Mouse (Mus musculus) CD4-positive helper T cell, adult 2 months (primary cell): ENCODE data around the gene Paics.
A peak's percentile ranks its signal among the peaks of the same experiment; 100 is the strongest.
"Not testable (repeated sequence)": the region's sequence is repeated elsewhere in the genome, so short reads cannot be mapped to it uniquely, and the experiment has no call there.

Experiments used
- DNase-seq: peaks from one replicate; pipeline ENCODE4 v3.0.0-alpha.2; 2012; ENCODE audit warnings: low read depth, missing footprints, low spot score

Gene Paics

DNA sequence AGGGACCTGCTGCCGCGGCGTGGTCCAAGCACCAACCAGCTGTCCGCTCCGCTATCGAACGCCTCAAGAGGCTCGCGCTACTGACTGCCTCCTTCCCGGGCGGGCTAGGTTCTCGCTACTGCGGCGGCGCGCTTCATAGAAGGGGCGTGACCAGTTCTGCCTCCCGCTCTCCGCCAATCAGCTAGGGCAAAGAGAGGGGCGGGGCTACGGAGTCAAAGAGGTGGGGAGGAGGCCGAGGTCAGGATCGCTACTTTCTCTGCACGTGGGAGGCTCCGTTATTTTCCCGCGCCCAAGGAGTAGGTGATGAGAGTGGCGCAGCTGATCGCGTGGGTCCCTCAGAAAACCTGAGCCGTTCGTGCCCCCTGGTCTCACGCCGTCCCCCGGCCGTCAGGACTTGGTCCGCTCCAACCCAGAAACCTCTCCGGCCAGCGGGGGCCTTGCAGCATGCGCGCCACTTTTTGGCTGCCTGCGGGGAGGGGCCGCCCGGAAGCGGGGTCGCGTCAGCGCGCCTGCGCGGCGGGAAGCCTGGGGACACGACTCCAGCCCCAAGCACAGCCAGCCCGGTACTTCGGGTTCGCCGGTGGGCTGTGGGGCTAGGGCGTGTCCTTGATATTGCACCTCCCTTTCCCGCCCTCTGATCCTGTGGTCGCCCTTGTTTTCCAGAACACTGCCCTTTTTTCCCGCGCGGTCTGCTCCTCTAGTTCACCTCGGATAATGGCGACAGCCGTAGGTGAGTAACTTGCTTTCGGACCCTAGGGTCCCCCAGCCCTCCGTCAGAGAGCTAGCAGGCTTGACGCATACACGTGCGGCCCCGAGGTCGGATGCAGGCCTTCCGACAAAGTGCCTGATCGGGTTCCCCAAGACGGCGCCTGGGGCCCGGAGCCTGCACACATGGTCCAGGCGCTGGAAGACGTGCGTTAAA lies at the start of gene Paics, which contains the start of gene Ppat:
Gene Paics, plus strand, starts transcription at position 202 of the 922 bp plus-strand sequence.
Gene Ppat, minus strand, starts transcription at position 473 of the 922 bp plus-strand sequence.
- DNase-seq, result peak; percentile 99

DNA sequence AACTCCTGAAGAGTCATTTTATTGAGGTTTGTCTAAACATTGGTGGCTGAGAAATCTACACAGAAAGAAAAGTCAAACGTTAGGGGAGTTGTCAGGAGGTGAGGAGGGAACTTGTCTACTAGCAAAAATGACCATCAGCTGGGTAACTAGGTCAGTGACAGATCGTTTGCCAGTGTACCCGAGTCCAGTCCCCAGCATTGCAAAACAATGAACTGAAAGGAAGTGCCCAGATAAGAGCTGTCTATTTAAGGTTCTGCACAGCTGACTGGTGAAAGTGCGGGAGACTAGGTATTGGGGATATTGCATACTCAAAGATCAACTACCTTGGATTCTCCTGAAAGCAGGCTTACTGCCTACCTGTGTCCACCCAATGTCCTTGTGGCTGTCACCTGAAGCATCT lies 49.0 kb upstream of the Paics start:
- DNase-seq, result no peak

DNA sequence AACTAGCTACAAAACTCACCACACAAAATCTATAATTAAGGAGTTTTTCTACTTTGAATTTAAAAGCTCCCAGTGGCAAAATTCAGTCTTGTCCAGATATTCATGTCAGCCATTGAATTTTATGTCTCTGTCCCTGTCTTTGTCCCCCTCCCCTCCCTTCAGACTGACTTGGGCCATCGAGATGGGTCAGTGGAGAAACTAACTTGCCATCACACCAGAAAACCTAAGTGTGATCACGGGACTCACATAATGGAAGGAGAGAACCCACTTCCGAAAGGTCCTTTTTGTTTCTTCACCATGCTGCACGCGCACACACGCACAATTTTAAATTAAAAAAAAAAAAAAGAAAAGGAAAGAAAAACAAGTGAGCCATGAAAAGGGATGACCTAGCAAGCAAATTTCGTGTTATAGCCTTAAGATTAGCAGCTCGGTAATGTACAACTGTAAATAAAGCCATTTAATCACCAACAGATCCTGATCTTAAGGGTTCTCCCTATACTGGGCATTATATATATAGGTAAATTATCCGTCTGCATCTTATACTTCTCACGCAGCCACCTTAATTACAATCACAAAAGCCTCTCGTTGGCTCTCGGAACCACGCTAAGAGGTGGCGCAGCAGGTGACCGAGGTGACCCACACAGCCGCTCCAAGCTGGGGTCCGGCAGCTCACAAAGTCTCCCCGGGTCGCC lies 46.2 kb upstream of the Paics start:
- DNase-seq, result peak; percentile 46

DNA sequence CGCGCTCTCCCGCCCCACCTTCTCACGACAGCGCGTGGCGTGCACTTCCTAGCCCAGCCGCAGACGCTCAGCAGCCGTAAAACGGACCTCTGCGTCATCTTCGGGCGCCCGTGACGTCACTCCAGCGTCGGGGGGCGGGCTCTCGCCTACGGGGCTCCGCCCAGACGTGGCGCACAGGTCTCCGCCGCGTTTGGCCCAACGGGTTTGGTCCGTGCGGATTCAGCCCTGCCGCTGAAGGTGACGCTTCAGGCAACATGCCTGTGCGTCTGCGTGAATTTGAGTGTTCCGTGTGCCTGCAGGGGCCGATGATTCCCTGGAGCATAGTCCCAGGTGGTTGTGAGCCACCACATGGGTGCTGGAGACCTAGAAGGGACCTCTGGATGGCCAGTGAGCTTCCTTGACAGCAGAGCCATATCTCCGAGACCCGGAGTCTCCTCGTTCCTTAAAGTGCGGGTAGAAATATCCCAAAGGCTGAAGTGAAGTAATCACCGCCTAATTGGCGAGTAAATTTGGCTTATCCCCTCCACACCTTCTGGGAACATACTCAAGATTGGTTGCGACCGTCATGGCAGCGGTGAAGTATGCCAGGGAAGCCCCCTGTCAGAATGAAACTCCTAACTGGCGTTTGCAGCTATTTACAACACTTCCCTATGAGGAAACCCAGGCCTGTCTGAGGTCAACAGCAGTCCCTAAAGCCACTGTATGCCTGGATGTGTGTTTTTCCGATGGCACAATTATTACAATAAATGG lies 45.5 kb upstream of the Paics start, which contains the start of gene Aasdh:
Gene Aasdh, minus strand, starts transcription at position 110 of the 750 bp plus-strand sequence.
- peak; percentile 97 for DNase-seq

DNA sequence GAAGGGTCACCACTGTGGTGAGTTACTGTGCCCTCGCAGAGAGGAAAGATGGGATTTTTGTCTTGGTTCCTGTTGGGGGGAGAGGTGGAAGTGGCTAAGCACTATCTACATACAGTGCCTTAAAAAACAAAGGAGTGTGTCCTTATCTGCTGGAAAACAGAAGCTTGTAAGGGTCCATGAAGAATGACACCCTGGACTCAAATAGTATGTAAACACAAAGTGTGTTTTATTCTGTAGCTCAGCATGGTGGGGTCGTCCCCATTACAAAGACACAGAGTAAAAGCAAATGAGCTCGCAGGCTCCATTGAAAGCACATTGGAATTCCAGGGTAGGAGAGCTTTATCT lies 45.0 kb upstream of the Paics start:
- no peak for DNase-seq

DNA sequence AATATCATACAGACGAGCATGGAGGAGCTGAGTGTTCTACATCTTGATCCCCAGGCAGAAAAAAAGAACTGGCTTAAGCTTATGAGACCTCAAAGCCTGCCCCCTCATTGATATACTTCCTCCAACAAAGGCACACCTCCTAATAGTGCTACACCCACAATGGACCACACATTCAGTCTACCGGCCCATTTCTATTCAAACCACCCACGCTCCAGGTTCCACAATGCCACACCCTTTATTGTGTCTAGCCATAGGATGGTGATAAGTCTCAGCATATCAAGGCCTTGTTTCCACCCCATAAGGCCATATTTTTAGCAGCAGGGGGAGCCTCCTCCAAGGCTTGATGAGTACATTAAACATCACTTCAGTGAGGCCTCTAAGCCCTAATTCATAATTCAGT lies 40.3 kb upstream of the Paics start:
- no peak for DNase-seq

DNA sequence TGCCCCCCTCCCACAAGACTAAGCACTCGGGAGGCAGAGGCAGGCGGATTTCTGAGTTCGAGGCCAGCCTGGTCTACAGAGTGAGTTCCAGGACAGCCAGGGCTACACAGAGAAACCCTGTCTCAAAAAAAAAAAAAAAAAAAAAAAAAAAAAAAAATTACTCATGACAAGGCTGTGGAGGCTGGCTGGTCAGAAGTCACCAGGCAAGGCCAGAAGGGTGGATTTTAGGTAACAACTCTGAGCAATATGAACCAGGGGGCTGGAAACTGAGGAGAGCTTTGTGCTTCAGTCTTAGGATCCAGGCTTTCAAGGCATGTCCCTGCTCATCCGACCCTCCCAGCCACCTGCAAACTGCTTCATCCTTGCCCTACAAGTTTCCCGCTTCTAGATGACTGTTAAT lies 38.6 kb upstream of the Paics start:
- not testable (repeated sequence) for DNase-seq

DNA sequence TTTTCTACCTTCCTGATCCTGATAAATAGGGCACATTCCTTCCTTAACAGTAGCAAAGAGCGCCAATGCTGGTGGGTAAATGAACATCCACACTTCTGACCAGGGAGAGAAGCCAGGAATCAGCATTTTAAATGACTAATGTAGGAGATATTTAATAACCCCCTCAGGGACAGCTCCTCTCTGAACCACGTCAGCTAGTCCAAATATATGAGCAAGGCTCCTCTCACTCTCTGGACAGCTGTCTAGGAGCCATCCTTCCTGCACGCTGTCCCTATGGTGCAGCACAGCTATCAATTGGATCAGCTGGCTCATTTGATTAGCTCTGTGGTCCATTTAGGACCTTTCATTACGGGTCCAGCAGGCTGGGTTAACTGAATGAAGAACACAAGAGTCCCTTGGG lies 28.3 kb upstream of the Paics start:
- no peak for DNase-seq

DNA sequence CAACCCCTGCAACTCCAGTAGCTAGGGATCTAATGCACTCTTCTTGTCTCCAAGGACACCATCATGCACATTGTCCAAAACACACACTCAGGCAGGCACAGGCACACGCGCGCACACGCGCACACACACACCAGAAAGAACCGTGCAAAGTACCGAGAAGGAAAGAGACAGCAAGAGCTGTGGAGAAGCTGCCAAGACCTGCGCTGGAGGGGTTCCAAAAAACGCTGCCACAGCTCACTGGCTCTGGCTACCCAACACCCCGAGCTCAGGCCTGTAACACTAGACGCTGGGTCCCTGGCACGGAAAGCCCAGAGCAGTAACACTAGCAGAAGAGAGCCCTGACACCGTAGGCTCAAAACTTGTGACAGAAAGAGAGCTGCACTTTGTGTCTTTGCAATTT lies 27.7 kb upstream of the Paics start:
- no peak for DNase-seq

DNA sequence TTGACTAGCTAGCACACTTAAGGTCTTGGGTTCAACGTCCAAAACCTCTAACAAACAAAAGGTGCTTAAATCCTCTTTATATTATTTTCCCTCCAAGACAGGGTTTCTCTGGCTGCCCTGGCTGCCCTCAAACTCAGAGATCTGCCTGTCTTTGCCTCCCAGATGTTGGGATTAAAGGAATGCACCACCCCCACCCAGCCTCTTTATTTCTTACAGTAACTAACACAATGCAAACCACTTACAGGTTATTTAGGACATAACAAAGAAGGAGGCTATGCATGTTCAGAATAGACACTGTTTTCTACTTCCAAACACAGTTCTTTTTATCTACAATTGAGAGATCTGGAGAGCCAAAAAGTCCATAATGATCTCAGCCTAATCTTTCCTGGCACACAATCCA lies 26.8 kb upstream of the Paics start:
- DNase-seq, result no peak

DNA sequence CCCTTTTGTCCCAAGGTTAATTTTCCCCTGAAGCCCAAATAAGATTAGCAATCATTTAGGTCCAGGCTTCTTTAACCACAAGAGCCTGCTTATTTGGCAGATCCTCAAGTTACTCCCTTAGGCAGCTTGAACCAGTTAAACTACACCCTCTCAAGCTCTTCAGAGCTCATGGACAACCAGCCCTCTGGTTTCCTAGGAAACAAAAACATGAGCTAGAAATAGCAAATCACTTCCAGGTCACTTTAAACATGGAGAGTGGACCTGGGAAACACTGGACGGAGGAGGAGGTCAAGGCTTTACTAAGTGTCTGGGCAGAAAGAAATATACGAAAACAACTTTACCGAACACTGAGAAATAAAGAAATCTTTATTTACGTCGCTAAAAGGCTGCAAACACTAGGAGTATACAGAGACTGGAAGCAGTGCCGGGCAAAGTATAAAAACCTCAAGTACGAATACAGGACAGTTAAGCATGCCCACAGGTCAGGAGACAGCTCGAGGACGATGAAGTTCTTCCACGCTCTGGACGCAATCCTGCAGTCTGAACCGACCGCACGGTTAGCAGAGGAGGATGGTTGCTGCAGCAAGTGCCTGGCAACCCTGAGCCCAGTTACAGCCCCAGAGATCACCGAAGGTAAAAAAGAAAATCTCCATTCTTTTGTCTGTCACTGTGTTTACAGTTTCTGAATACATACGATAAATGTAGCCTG lies 22.8 kb upstream of the Paics start:
- DNase-seq, result no peak

DNA sequence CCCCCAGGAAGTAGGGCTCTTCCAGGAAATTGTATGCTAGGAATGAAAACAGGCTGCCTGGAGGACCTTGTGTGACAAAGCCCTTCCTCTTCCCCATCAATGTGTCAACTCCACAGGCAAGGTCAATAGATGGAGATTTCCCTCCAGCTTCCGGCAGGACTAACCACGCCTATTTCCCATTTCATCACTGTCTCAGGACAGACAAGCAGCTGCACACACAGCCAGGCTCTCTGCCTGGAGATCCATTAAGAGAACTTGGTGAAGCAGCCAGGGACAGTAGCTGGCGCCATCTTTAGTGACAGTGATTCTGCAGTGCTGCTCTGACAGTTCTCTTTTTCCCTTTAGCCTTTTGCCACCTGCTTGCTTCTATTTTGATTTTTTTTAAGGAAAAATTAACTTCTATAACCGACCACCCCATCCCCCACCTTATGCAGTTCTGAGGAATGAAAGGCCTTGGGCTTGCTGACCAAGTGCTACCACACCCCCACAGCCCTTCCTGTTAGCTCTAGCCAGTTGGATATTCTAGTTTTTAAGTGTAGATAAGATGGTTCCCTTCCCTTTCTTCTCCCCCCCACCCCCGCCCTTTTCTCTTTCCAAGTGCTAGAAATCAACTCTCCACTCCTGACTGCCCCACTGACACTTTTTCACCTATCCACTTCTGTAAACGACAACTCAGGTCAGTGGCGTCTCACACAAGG lies 21.8 kb upstream of the Paics start:
- no peak for DNase-seq

DNA sequence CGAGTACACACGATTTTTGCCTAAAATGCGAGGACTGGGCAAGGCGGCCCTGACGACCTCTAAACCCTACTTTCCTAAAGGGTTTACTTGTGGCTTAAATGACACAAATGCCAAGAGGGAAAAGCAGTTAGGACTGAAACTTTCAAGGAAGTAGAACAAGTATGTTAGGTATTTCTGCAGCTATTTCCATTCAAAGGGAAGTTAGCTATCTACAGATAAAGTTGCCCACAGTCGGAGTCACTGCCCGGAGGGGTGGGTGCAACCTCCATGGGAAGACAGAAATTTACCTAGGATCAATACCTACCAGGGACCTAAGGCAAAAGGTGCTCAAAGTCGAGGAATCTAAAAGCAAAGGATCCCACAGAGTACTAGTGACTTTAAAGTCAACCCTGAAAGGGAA lies 11.4 kb upstream of the Paics start:
- no peak for DNase-seq

DNA sequence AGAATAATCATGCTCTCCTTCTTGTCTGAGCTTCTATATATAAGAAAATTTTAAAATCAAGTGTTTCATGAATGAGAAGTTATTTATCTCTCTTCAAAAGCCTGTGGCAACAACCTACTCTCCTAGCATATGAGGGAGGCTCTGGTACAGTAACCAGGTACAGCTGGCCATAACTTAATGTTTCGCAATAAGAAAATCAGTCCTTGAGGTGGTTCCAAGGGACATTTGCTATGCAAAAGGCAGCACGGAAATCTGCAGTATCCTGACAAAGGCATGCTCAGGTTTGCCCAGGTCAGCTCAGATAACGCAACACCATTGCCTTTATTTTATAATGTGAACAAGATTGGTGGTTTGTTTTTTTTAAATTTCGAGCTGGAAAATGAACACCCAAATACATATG lies 9.1 kb upstream of the Paics start:
- DNase-seq, result no peak

DNA sequence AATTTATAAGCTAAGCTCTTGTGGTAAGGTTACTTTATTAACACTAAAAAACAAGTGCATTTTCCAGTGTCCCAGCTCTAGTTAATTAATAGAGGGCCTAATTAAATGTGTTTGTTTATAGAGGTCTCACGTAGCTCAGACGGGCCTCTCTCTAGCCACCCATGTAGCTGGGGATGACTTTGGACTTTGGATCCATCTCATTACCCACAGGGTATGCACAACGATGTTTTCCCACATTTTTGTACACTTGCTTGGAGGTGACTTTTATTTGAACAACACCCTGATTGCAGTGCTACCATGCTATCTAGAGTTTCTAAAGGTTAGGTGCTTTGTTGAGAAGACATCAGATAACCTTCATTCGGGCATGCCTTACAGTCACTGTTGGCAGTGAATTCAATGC lies 8.6 kb upstream of the Paics start:
- no peak for DNase-seq

DNA sequence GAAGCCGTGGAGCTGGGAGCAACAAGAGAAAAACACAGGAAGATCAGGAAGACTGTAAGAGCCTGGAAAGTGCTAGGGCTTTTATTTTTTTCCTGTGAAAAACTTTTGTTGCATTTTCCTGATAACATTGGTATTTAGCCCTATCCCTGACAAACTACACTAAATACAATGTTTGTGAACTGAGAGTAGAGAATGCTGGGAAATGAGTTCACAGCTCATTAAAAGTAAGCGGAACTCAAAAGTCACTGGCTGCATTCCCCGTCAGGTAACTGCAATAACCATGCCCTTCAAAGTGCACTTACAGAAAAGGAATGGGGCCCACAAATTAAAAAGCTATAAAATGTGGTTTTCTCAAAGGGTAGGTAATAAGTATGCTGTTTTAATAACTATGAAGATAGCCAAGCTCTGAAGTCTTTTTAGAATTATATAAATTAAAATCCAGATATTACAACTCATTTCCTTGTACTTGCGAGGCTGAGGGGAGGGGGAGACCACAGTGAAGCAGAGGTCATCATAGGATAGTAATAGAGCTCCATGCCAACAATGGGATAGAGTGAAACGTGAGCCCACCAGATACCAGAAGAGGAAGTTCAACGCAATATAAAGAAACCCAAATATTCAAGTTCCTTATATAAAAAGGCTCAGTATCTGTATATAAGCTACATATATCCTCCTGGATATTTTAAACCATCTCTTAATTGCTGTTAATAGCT lies 6.0 kb upstream of the Paics start:
- no peak for DNase-seq

DNA sequence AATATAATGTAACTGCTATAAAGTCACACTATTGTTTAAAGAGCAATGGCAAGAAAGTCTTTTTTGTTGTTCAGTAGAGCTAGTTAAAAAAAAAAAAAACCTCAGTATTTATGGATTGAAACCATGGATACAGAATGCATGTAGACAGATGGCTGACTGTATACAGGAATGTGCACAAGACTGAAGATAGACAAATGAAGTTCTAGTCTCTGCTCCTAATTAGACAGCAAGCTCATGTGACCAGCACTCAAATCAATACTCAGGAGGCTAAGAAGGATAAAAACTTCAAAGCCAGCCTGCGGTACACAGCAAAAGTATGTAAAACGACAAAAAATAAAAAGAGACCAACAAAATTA lies 5.5 kb upstream of the Paics start:
- no peak for DNase-seq

DNA sequence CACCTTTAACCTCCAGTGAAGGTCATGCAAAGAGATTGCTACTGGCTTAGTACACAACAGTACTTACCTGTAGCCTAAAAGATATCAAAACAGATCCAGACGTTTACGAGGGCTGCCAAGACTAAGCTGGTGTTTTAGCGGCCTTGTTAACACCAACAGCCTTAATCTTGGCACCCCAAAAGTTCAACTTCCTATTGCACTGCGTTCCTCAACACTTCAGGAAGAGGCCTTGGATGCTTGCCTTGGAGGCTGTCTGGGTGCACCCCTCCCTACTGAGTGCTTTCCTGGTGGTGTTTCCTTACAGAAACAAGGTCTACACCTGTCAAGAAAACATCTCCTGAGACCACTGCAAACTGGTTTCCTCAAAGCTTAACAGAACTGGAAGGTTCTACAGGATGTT lies 4.0 kb upstream of the Paics start:
- DNase-seq, result no peak

DNA sequence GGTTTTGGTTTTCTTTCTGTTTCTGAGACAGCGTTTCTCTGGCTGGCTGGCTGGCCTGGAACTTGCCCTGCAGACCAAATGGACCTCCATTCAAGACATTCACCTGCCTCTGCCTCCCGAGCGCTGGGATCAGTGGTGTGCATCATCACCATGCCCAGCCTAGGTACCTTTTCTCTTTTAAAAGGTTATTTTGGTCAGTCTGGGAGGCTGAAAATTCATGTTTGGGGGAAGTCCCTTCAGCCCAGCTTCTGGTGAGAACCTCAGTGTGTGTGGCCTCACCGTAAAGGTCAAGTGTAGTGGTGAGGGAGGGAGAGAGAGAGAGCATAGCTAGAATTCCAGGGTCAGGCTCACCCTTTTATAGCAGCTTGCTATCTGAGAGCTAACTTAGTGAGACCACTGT lies 3.3 kb upstream of the Paics start:
- no peak for DNase-seq

DNA sequence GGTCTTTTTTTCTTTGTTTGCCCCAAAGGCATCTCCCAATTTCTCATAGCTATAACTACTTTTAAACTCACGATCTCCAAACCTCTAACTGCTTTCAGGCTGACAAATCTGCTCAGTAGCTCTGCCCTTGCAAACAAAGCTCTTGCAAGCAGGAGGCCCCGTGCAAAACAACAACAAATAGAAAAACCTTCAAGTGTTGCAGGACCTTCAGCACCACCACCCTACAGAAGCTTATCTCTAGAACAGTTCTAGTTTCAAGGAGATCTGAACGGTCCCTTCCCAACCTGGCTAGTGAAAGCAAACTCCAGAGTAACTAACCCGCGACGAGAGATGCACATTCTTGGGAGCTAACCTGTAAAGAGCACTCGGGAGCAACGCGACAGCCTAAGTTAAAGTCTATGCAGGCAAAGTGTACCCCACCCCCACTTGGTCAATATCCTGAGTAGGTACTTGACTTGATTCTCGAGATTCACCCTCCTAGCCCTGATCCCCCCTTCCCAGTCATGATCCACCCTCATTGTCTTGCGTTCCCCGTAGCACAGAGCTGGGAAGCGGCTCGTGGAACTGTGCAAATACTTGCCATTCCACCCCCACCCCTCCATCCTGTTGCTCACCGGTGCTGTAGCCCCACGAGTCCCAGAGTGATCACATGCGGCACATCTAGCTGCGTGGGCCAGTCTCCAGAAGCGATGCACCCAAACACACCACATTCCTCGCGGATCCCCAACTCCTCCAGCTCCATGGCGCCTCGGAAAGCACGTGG lies 583 bp upstream of the Paics start:
- DNase-seq, result no peak
